Mouse (Mus musculus) lung, postnatal 36 days (tissue): Measurements from ENCODE around the gene Supt5.
"Not testable (repeated sequence)": the region's sequence is repeated elsewhere in the genome, so short reads cannot be mapped to it uniquely, and the experiment has no call there.

Source experiments
- DNase-seq: peaks from one replicate; pipeline ENCODE4 v3.0.0; 2022; ENCODE audit warnings: mixed read lengths

The Supt5 gene

DNA sequence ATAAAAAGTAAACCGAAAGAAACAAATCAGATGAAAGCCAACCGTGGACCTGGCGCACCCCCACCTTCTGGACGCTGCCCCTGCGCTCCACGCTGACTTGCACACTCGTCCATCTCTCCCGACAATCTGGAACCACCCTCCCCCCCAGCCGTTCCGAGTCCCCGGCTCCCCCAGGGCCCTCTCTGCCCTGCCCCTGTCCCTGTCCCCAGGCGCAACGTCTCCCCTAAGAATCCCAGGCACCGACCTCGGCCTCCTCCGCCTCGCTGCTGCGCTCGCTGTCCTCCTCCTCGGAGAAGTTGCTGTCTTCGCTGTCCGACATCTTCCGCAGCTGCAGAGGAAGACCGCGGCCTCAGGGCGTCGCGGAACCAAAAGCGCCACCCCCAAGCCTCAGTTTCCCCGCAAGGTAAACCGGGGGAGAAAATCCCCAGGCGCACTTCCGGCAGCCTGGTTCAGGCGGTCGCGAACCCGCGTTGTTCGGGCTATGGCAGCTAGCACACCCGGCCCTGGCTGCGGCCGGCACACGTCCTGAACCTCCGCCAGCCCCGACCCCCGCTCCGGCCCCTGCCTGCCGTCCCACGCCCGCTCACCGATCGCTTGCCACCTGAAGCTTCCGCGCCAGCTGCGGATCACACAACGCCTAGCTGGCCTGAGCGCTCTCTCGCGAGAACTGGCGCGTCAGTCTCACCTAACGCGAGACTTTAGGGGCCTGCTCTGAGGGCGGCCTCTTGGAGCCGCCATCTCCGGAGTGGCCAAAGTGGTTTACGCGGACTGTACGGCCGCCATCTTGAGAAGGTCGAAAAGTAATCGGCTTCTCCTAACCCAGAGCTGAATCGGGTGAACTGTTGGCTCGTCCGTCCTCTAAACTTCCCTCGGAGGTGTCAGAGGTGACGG, at the start of gene Supt5:
TSS of gene Supt5 (minus strand) at position 639 of the 891 bp plus-strand sequence.
- DNase-seq: peak; percentile 99

DNA sequence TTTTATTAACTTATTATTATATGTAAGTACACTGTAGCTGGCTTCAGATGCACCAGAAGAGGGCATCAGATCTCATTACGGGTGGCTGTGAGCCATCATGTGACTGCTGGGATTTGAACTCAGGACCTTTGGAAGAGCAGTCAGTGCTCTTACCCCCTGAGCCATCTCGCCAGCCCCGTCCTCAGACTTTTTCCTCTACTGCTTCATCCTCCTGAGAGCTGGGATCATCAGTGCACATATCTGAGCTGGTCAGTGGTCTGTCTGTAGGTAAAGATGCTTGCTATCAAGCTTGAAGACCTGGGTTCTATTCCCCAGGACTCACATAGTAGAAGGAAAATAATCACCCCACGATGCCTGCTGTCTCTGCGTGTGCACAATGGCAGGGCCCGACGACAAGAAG, 48.8 kb upstream of the Supt5 start:
- DNase-seq: not testable (repeated sequence)

DNA sequence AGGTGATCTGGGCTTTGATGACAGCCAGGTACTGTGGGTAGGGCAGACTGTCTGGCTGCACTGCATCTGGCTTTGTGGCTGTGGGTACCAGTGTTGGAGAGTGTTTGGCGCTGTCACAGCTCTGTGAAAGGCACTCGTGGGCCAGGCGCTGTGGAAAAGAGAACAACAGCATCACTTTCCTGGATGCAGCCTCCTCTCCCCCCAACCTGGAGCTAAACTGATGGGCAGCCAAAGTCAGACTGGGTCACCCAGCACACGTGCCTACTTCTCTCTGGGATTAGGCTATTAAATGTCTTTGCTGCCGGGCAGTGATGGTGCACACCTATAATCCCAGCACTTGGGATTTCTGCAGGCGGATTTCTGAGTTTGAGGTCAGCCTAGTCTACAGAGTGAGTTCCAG, 48.3 kb upstream of the Supt5 start:
- not testable (repeated sequence) for DNase-seq

DNA sequence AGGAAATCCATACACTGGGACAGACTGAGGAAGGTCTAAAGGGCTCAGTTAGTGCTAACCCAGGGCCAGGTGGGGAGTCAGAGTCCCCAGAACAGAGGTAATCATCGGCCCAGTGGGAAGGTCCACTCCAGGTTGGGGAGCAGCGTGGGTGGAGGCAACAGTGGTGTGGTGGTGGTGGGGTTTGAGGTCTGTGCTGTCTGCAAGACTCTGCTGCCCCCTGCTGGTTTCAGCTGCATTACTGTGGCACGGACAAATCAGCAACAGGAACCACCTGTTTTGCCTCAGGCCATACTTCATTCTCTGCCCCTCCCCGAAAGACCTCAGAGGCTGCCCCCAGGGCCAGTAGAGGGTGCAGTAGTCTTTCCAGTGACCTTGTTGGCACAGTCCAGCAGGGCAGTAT, 47.9 kb upstream of the Supt5 start:
- peak; percentile 96 for DNase-seq

DNA sequence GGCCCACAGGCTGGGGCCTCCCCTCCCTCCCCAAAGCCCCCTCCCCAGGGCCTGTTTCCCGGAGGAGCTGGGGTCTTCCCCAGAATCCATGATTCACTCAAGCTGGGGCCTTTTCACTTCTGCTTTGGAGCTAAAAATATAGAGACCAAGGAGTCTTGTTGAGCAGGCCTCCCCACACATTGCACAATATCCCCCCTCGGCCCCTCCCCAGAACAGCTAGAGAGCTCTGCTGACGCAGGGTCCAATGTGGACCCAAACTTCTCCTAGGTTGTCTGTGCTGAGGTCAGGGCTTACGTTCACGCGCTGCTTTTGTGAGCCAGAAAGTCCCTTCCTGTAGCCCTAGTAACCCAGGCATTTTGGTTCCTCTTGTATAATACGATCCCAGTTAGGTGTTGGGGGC, 47.5 kb upstream of the Supt5 start:
- peak; percentile 80 for DNase-seq

DNA sequence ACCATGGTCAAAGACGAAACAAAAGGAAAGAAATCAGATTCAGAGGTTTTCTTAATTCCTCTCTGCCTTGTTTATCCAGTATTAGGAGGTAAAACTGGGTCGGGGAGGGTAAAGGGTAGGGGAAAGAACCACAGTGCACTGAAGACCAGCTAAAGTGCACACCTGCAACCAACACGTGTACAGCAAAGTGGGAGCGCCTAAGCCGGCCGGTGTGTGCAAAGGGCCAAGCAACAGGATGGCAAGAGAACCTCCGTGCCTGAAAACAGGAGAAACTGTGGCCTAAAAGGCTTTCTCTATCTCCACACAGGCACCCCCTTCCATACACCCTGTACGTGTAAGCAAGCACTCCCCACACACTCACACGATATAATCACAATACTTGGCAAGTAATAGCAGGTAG, 46.6 kb upstream of the Supt5 start:
- no peak for DNase-seq

DNA sequence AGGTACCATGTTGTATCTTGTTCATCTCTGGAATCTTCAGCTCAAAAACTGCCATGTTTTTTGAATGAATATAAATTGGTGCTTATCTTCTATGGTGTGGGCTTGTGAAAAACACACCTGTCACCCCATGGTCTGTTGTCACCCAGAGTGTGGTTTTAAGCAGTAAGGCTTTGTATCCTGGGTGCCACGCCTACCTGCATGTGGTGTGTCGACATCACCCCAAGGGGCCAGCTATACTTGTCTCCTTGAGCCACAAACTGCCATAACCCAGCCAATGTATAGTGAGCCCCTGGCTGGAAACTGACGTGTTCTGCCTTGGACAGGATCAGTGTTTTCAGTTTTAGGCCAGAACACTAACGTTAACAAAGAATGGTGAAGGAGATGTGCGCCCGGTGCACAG, 45.6 kb upstream of the Supt5 start:
- peak; percentile 35 for DNase-seq

DNA sequence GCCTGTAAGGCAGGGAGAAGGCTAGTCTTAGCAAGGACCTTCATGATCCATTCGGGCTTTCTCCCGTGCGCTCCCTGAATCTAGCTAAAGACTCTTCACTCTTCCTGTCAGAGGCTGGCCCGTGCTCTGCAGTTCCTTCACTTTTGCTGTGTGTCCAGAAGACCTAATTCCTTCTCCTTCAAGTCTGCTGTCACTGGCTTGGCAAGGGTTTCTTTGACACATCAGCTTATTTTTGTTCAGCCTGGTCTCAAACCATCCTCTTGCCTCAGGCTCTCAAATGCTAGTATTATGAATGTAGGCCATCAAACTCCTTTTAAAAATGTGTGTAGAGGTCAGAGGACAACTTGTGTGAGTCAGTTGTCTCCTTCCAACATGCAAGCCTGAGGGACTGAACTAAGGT, 45.1 kb upstream of the Supt5 start:
- no peak for DNase-seq

DNA sequence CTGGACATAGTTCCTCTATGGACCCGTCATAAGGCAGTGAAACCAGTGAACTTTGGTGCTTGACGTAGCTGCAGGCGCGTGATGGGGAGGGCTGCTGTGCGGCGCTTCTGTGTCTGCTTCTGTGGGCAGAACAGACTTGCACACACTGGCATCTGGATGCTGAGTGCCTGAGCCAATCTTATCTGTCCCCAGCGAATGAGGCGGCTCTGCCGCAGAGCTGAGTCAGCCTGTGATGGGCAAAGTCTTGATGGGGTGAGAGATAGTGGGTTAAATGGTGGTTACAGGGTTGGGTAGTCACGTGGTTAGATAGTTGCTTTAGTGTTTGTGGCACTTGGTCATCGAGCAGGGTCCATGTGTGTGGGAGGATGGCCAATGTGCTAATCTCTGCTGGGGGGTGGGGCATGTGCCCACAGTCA, 44.4 kb upstream of the Supt5 start:
- peak; percentile 76 for DNase-seq

DNA sequence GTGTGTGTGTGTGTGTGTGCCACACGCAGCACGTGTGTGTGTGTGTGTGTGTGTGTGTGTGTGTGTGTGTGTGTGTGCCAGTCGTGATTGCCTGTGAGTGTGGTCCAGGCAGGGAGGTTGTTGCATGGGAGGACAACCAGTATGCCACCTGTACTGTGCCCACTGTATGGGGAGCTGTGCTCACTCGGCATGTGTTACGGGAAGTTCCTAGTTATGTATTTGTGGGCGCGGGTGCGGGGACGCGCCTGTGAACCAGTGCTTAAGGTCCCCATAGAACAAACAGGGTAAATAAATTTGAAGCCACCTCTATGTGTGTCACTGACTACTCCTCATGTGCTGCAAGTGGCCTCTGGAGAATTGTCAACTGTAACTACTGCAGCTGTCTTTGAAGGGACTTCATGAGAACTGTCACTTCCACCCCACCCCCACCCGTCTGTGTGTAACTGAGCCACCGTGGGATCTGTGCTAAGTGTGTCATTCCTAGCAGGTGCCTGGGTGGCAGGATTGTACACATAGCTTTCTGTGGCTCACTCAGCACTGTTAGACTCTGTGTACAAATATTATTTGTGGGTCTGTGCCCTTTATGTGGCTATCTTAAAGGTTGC, 43.9 kb upstream of the Supt5 start:
- DNase-seq: no peak

DNA sequence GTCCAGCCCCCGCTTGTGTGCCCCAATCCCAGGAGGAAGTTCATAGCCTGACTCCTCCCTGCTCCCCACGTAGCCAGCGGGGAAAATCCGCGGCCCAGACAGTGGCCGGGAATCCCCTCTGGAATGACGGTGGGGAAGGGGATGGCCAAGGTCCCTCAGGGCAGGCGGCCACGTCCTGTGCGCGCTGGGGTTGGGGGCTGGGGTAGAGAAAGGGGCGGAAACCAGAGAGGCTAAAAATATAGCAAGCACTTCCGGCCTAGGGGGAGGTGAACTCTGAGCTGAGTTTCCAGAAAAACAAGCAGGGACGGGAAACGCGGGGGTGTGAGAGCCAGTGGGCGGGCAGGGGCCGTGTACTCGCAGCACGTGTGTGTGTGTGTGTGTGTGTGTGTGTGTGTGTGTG, 43.4 kb upstream of the Supt5 start:
- peak; percentile 97 for DNase-seq

DNA sequence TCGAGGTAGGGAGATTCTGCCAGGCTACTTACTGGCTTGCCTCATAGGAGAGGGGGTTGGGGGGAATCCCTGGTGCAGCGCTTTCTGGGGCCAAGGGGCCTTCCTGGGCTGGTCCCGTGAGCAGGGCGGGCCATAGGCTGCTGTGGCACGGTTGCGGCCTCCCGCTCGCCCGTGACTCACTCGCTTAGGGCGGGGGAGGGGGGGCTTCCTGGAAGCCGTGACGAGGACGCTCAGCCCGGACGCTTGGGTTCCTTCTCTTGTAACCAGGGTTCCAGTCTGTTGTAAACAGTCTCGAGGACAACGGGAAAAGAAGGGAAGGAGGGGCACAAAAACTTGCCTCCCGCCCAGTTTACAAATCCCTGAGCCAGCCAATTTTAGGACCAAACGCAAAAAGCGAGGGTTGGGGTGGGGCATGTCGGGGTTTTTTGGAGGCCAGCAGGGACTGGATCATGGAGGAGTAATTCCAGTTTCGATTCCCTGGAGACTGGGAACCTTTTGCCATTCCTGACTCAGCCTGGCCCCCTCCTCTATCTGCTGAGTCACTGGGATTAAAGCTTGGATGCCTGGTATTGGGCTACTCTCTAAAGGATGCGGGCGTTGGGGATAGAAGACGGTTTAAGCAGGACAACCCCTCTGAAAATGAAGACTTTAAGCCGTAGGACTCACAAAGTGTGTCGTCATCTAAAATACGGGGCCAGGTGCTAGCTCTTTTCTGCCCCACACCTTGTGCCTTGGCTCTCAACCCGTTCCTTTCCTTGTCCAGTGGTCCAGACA, 42.7 kb upstream of the Supt5 start:
- peak; percentile 95 for DNase-seq

DNA sequence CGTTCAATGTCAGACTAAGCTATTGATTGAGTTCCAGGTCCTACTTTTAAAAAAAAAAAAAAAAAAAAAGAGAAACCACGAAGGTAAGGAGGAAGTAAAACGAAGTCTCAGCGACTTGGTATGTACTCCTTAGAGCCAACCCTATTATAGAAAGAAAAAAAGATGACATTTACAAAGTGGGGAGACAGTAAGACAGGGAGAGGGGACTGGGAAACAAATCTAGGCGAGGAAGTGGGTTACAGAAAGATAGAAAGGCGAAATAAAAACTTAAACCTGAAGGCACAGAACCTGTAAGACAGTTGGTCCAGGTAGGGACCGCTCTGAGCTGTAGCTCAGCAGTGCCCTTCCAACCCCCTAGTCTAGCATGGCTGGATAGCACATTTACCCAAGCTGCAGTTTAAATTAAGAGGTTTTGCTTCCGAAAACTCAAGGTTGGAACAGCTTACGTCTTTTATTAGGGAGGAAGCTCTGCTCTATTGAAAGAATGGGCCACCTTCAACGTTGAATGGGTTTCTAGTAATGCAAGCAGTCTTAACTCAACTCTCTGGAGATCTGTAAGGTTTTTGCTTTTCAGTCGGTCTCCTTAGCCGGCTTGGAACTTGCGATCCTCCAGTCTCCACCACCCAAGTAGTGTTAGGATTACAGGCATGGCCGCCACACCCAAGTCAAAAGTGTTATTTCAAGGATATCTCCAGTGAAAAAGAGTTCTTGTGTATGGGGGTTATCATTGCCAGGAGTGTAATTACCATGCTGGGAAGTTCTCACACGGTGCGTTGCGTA, 41.9 kb upstream of the Supt5 start, which contains the start of gene Zfp36:
TSS of gene Zfp36 (minus strand) at position 17 of the 780 bp plus-strand sequence.
- DNase-seq: no peak

DNA sequence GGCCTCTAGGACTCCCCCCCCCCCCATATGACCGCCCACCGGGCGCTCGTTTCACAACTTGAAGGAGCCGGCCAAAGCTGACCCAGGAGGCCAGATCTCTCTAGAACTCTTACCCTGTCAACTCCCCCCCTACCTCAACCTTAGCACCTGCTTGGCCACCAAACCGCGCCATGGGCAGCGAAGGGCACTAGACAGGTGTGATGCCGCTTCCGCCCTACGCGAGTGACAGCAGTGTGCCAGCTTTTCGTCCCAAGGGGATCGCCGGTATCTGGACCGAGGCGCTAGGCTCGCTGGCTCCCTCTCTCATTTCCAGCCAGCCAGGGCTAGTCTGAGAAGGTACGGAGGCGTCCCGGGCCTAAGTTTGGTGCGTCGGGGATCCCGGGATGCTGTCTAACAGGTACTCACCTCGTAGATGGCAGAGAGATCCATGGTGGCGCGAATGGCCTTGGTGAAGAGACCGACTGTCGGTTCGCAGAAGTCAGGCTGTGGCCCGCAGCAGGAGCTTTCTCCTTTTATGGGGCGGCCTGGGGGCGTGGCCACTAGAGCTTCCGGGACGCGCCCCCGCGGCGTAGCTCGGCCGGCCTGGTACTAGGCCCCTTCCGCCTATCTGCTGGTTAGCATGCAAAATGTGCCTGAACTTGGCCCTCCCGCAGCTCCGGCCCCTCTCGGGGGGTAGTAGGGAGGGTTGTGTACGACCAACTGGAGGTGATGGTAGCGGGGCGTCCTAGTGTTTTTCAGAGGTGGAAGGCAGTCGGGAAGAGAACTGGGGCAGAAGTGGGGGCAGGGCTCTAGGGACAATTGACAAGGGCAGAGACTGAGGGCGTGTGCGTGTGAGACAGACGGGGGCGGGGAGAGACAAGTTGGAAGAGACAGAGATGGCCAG, 40.5 kb upstream of the Supt5 start:
- peak; percentile 99 for DNase-seq

DNA sequence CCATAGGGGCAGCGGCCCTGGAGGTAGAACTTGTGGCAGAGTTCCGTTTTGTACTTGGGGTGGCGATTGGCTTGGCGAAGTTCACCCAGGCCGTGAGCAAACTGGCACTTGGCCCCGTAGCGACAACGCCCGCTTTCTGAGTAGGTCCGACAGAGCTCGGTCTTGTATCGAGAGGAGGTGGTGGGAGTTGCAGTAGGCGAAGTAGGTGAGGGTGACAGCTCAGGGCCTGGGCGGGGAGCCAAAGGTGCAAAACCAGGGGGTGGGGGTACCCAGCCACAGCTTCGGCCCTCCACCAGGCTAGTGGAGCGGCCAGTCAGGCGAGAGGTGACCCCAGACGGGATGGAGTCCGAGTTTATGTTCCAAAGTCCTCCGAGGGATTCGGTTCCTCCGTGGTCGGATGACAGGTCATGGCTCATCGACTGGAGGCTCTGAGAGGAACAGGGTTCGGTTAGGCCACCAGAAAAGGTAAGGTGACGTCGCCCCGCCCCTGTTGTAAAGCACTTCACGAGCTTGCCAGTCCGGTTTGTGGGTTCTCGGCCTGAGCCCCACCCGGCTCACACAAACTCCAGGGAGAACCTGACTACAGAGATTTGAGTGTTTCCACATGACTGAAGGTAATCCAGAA, 39.6 kb upstream of the Supt5 start:
- DNase-seq: peak; percentile 94

DNA sequence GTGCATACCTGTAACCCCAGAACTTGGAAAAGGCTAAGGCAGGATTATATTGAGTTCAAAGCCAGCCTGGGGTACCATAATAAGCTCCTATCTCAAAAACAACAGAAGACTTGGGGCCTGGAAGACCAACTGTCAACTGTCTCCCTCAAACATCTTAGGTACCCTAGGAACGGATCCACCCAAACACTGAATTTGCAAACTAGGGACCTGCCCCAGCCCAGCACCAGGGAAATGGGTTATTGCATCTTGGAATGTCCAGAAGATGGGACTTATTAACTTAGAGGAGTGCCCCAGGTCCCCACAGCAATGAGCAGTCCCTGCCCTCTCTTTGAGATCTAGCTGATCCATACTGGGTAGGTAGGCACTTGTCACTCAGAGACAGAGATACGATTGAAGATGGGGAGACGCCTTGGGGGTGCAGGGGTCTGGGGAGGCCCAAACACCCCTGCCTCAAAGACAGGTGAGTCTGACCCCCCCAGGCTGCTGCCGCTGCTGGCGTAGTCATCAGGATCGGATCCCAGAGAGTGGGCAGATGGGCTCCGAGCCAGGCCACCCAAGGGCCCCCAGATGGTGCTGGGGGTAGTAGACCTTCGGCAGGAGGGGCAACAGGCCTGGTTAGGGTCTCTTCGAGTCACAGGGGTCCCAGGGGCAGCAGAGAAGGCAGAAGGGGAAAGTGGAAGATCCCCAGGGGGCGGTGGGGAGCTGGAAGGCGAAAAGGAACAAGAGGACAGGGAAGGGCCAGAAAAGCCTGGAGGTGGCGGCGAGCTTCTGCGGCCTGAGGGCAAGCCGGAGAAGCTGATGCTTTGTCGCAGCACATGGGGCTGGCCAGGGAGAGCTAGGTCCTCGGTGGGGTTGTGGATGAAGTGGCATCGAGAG, 38.9 kb upstream of the Supt5 start:
- DNase-seq: peak; percentile 44

DNA sequence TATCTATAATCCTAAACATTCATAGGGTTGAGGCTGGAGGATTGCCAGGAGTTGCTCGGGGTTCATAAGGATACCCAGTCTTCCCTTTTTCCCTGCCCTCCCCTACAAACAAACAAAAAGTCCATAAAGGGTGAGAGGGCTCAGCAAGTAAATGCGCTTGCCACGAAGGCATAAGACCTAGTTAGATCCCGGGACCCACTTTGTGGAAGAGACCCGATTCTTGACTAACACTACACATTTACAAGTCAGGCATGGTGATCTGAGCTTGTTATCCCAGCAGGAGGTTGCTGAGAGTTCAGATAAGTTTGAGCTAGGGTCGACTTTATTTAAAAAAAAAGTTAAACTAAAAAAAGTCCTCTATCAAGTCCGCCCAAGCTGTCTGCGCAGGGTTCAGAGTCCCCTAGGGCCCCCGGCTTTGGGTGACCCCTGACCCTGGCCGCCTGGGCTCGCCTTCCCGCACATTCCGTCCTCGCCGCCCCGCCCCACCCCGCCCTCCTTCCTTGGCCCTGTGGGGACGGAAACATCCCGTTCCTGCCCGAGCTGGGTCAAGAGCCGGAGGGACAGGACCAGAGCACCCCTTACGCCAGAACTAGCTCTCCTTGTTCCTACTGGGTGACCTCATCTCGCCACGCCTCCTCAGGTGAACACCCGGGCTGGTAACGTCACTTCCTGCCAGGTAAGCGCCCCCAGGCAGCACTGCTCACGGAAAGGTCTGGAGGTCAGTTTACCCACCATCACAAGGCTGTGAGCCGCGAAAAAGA, 37.6 kb upstream of the Supt5 start:
- peak; percentile 96 for DNase-seq

DNA sequence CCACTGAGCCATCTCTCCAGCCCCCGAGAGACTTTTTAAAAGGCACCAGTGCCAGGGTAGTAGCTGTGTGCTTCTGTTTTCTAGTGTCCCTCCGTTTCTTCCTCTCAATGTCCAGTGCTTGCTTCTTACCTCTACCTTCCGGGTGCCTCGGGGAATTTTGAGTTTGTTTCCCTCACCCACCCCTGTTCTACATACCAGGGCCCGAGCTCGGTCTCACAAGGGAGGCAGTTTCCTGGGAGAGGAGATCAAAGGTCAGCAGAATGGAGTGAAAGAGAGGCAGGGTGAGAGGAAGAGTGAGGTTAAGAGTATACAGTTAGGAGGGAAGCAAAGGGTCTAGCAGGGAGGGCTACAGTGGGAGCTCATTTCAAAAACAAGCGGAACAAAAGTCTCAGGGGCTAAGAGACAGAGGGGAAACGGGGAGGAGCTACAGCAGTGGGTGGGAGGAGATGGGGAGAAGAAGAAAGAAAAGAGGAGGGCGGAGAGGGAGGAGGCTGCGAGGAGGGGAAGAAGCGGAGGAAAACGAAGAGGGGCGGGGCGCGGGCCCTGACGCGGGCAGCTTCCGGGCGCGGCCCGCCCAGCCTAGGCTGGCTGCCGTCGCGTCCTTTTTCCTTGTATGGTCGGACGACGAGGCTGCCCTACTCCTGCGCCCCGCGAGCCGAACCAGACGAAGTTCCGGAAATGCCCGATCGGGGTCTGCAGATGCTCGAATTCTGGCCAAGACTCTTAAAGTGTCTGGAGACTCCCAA, 36.8 kb upstream of the Supt5 start:
- peak; percentile 97 for DNase-seq

DNA sequence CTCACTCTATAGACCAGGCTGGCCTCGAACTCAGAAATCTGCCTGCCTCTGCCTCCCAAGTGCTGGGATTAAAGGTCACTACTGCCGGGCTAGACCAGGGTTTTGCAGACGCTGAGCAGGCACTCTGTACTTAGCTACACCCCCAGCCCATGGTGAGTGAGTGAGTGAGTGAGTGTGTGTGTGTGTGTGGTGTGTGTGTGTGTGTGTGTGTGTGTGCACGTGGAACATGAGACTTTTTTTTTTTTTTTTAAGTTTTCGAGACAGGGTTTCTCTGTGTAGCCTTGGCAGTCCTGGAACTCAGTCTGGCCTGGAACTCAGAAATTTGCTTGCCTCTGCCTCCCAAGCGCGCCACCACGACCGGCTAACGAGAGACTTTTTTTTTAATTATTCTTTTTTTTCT, 36.1 kb upstream of the Supt5 start:
- no peak for DNase-seq
